Mouse (Mus musculus): Measurements from ENCODE around the gene Dvl1. TPM values are rescaled to one million over a fixed set of nuclear protein-coding genes. Genes with fewer than 3 reads are reported as not detected.

Dvl1 gene
- total RNA-seq (2023), result 67.2 TPM

DNA sequence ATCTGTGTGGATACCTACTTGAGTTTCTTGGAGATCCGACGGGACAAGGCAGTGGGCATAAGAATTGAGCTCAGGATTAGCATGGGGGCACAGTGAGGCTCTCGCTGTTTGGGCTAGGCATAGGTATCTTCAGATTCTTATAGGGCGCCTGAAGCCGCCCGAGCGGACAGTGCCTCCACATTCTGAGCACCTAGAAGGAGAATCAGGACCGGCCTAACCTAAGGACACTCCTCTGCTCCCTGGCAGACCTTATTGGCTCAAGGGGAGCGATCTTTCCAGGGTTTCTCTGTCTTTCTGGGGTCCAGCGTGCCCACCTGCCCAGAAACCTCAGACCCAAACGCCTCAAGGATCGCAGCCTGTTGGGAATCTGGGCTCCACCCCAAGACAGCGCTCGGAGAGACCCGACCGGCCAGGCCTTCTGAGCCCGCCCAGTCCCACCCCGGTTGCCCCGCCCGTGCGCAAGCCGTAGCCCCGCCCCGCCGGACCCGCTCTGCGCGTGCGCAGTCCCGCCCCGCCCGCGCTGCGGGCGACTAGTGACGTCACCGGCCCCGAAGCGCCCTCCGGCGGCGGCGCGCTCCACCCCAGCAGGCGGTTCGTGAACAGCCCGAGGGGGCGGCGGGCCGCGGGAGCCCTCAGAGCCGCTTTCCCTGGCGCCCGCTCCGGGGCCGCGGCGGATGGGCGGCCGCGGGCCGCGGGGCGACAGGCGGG is at the start of gene Dvl1:
Gene Dvl1, plus strand, starts transcription at position 532 of the 708 bp plus-strand sequence.

DNA sequence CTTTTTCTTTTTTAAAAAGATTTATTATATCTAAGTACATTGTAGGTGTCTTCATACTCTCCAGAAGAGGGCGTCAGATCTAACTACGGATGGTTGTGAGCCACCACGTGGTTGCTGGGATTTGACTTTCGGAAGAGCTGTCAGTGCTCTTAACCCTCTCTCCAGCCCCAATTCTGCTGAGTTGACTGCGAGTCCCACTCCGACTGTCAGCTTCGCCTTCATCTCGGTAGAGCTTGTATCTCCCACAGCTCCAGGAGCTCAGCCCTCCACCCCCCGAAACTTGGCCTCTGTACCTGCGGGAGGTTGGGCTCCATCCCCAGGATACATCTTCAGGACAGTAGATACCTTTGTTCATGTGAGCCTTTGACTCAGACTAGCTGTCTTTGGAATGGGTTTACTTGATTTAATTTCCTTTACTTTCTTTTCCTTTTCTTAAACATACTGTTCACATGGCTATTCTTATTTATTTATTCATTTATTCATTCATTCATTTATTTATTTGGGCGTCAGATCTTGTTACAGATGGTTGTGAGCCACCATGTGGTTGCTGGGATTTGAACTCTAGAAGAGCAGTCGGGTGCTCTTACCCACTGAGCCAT is 44.4 kb upstream of the Dvl1 start, which contains the start of gene Mrpl20:
Gene Mrpl20, plus strand, starts transcription at position 138 of the 599 bp plus-strand sequence.

DNA sequence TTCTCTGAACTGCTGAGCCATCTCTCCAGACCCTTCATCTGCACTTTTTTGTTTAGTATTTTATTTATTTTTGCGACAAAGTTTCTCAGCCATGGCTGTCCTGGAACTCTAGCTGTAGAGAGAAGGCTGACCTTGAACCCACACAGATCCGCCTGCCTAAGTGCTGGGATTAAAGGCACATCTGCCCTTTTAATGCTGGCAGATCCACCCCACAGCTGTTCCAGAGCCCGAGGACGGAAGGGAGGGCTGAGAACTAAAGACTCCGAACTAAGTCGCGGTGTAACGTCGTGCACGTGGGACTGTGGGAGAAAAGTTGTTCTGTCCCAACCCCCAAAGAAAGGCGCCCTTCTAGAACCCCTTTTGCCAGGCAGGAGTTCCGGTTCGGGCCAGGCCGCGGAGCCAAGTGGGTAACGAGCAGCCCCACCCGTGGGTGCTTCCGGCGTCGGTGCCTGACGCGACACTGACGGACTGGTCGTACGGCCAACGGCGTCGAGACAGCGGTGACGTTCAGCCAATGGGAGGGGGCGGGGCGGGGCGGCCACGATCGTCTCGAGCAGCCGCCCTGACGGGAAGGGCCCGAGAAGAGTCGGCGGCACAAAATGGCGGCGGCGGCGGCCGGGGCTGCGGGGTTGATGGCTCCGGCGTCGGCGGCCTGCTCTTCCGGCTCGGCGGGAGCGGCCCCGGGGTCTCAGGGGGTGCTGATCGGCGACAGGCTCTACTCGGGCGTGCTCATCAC is 35.1 kb upstream of the Dvl1 start, which contains the start of gene Ccnl2:
Gene Ccnl2, plus strand, starts transcription at position 561 of the 736 bp plus-strand sequence.

DNA sequence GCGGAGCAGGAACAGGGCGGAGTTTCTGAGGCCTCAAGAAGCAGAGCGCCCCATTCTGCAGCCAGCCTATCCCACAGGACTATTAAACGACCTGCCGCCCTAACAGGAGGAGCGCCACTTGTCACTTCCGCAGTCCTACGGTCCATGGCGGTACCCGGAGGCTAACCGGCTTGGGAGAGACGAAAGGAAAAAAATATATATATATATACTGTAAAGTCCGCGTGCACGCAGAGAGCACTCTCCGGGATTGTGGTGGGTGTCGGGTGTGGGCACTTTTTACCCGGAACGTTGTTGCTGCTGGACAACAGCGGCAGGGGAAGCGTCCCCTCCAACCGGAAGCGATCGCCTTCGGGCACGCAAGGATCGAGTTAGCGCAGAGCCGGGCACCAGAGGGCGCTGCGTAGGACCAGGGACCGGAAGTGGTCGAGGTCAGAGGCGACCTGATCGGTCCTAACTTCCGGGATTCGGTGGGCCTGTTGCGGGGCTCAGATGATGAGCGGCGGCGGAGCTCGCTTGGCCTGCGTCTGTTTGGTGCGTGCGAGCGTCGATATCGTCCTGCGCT is 15.9 kb upstream of the Dvl1 start, which contains the start of gene Aurkaip1:
Gene Aurkaip1, plus strand, starts transcription at position 68 of the 562 bp plus-strand sequence.

DNA sequence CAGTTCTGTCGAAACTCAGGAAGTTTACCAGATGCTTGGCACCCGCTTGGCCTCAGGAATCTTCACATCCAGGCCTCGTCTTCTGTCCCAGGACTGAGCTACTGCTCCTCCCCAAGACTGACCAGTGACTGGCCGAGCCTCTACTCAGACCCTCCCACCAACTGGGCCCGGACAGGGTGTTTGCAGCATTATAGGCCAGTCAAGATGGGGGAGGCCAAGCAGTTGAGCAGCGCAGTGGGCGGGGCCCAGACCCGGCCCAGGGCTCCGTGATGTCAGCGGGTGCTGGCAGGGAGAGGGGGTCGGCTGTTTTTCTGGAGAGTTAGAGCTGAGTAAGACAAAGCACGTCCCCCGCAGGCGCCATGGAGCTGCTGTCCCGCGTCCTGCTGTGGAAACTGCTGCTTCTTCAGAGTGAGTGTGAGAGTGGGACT is 7.7 kb upstream of the Dvl1 start, which contains the start of gene Mxra8:
Gene Mxra8, plus strand, starts transcription at position 198 of the 428 bp plus-strand sequence.

DNA sequence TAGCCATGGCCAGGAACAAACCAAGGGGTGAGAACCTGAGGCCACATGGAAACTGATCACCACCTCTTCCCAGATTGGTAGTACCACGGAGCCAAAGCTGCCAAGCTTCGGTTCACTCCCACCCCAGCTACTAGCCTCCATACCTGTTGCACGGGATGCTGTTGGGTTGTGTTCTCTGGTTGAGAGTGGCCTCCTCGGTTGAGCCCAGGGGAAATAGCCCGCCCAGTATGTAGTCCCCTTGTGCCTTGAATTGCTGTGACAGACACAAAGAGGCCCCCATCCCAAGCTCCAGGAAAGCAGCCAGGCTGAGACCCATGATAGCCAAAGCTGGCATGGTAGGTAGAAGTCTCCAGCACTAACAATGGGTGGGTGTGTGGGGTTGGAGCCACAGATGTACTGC is 15.8 kb downstream of the Dvl1 start, which contains the start of gene Tas1r3:
Gene Tas1r3, minus strand, starts transcription at position 362 of the 400 bp plus-strand sequence.

DNA sequence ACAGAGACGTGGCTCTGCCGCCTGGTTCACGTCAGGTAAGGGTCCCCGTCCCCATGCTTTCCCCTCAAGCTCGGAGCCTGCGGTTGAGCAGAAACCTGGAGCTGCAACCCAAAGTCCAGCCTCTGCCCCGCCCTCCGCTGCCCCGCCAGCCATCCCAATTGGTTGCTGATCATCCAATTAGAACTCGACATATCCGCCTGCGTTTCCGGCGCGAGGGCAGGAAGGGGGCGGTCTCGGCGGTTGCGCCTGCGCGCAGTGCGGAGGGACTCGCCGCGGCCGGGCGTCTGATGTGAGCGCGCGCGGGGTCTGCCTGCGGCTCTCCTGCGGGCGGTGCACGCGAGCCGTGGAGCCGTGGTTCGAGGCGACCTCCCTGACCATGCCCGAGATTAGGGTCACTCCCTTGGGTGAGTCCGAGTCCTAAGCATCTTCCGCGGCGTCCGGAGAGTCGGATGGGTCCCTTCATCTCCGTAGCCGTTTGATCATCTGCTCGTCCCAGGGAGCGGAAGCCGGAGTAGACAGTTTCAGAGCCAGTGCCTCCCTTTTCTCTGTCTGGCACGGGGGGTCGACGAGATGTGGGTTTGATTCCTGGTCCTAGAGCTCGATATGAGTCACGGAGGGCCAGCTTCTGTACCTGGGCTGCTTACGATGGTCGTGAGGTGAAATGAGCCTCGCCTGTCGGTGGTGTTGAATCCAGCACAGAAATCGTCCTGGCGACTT is 22.3 kb downstream of the Dvl1 start, which contains the start of the genes Cptp and Ints11:
Gene Cptp, minus strand, starts transcription at position 124 of the 717 bp plus-strand sequence.
Gene Ints11, plus strand, starts transcription at position 230 of the 717 bp plus-strand sequence.

DNA sequence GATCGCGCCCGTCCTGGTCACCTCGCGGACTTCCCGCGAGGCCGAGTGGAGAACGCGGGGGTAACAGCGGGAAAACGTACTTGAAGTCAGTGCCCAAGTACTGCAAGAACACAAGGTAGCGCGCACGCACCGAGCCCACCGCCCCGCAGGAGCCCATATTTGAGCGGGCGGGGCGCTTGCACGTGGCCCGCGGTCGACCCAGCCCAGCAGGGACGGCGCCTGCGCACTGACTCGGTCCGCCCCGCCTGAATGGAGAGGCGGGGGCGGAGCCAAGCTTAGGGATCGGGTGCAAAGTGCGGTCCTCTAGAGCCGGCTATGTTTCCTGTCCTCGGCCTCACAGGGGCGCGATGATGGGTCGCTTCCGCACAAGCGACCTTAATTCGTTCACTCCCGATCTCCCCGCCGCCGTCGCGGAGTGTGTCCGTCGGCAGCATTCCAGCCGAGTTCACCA is 44.4 kb downstream of the Dvl1 start, which contains the start of the genes Pusl1 and Acap3:
Gene Pusl1, minus strand, starts transcription at position 231 of the 451 bp plus-strand sequence.
Gene Acap3, plus strand, starts transcription at position 272 of the 451 bp plus-strand sequence.

Other genes starting within 250 kb of the Dvl1 start
- 34.9 TPM for gene Slc35e2, start 246.0 kb upstream of the Dvl1 start, total RNA-seq (2023)
- 204 TPM for gene Cdk11b, start 222.5 kb upstream of the Dvl1 start, total RNA-seq (2023)
- not detected for gene Gm10563, start 202.0 kb upstream of the Dvl1 start, total RNA-seq (2023)
- not detected for gene Mmp23, start 194.0 kb upstream of the Dvl1 start, total RNA-seq (2023)
- 35.2 TPM for gene Mib2, start 178.2 kb upstream of the Dvl1 start, total RNA-seq (2023)
- gene Fndc10, start 153.1 kb upstream of the Dvl1 start, total RNA-seq (2023), result 8.0 TPM
- 69.3 TPM for gene Ssu72, start 142.6 kb upstream of the Dvl1 start, total RNA-seq (2023)
- gene Tmem240, start 112.6 kb upstream of the Dvl1 start, total RNA-seq (2023), result 1.2 TPM
- 52.2 TPM for gene Atad3a, start 86.3 kb upstream of the Dvl1 start, total RNA-seq (2023)
- not detected for gene Vwa1, start 72.7 kb upstream of the Dvl1 start, total RNA-seq (2023)
- gene Tmem88b, start 61.5 kb upstream of the Dvl1 start, total RNA-seq (2023), result not detected
- gene Ankrd65, start 57.0 kb upstream of the Dvl1 start, total RNA-seq (2023), result not detected
- gene Mrpl20, start 44.5 kb upstream of the Dvl1 start, total RNA-seq (2023), result 36.7 TPM
- 283 TPM for gene Ccnl2, start 34.9 kb upstream of the Dvl1 start, total RNA-seq (2023)
- gene Aurkaip1, start 16.1 kb upstream of the Dvl1 start, total RNA-seq (2023), result 73.2 TPM
- gene Mxra8, start 7.7 kb upstream of the Dvl1 start, total RNA-seq (2023), result 3.2 TPM
- gene Tas1r3, start 16.0 kb downstream of the Dvl1 start, total RNA-seq (2023), result 1.6 TPM
- gene Cptp, start 22.0 kb downstream of the Dvl1 start, total RNA-seq (2023), result 9.6 TPM
- gene Ints11, start 22.1 kb downstream of the Dvl1 start, total RNA-seq (2023), result 49.4 TPM
- 33.6 TPM for gene Pusl1, start 44.4 kb downstream of the Dvl1 start, total RNA-seq (2023)
- gene Acap3, start 44.4 kb downstream of the Dvl1 start, total RNA-seq (2023), result 46.6 TPM
- gene Ube2j2, start 96.4 kb downstream of the Dvl1 start, total RNA-seq (2023), result 147 TPM
- gene C1qtnf12, start 114.9 kb downstream of the Dvl1 start, total RNA-seq (2023), result 7.1 TPM
- gene B3galt6, start 145.2 kb downstream of the Dvl1 start, total RNA-seq (2023), result 4.5 TPM
- gene Sdf4, start 145.5 kb downstream of the Dvl1 start, total RNA-seq (2023), result 221 TPM
- gene Tnfrsf4, start 166.4 kb downstream of the Dvl1 start, total RNA-seq (2023), result 33.2 TPM
- gene Tnfrsf18, start 178.8 kb downstream of the Dvl1 start, total RNA-seq (2023), result 59.7 TPM
- not detected for gene Ttll10, start 212.0 kb downstream of the Dvl1 start, total RNA-seq (2023)

Data from CD4-positive naive resting alpha-beta T cell, adult 76 days (primary cell).